Mouse (Mus musculus) embryonic facial prominence, embryonic 12.5 days (tissue): Measurements from ENCODE around the gene Taar3. TPM values are rescaled to one million over a fixed set of nuclear protein-coding genes. Genes with fewer than 3 reads are reported as not detected.

Source experiments
- ATAC-seq: fragments of 200-750 bp; cut with Nextera tagmentation; 2 replicates; pipeline ENCODE4 v1.8.0; 2017; ENCODE audit not compliant: insufficient number of reproducible peaks, insufficient read depth, low FRiP score, low TSS enrichment
- H3K27ac ChIP-seq: fragments of 300-500 bp; sonication (generic); 2 replicates; pipeline ENCODE4 v1.5.1; 2016; ENCODE audit warnings: mild to moderate bottlenecking
- H3K27me3 ChIP-seq: fragments of 300-500 bp; sonication (generic); 2 replicates; pipeline ENCODE4 v1.6.1; 2016; ENCODE audit warnings: mild to moderate bottlenecking, moderate library complexity
- H3K36me3 ChIP-seq: fragments of 300-500 bp; sonication (generic); 2 replicates; pipeline ENCODE4 v1.6.1; 2016; ENCODE audit warnings: mild to moderate bottlenecking
- H3K4me1 ChIP-seq: fragments of 300-500 bp; sonication (generic); 2 replicates; pipeline ENCODE4 v1.6.1; 2016
- H3K4me2 ChIP-seq: fragments of 300-500 bp; sonication (generic); replicated peaks from 2 replicates; pipeline ENCODE4 v1.6.1; 2016; ENCODE audit warnings: mild to moderate bottlenecking, moderate library complexity
- H3K4me3 ChIP-seq: fragments of 300-500 bp; sonication (generic); 2 replicates; pipeline ENCODE4 v1.5.1; 2016; ENCODE audit warnings: mild to moderate bottlenecking
- H3K9ac ChIP-seq: fragments of 300-500 bp; sonication (generic); 2 replicates; pipeline ENCODE4 v1.6.1; 2016; ENCODE audit warnings: mild to moderate bottlenecking, moderate library complexity
- H3K9me3 ChIP-seq: fragments of 300-500 bp; sonication (generic); 2 replicates; pipeline ENCODE4 v1.6.1; 2016; ENCODE audit warnings: mild to moderate bottlenecking, moderate library complexity
- WGBS: fragments of 180-500 bp; shearing (Covaris S2); methylation state at CpG from one replicate; pipeline ENCODE4 v1.1.7; 2016; 5-methylcytosine and 5-hydroxymethylcytosine counted together
- polyA plus RNA-seq: library from polyadenylated mRNA; unstranded; fragments of >200 nt; fragmentation: Nextera tagmentation; extraction: Ambion mirVana; gene quantifications from 2 replicates; pipeline ENCODE4 v1.2.1, GENCODE M21; 2016

The Taar3 gene
- polyA plus RNA-seq, 1 experiment from 2014 or later: not detected

GRCm38 (mm10) chr10:23960444-23960915 is 11.1 kb downstream of the Taar3 start, which contains the start of gene Taar4:
Gene Taar4, plus strand, starts transcription at chr10:23960494.
- H3K4me1 ChIP-seq: no peaks in the 10 kb centered on the region
- 95% methylated on average over 13 of the region's 13 CpGs for WGBS
- H3K9me3 ChIP-seq: no peaks in the 10 kb centered on the region
- no peaks in the 10 kb centered on the region for H3K36me3 ChIP-seq
- H3K9ac ChIP-seq: no peak within 1 kb of the TSS
- H3K27me3 ChIP-seq: no peaks in the 10 kb centered on the region
- H3K4me2 ChIP-seq: no peak within 1 kb of the TSS
- no peak within 1 kb of the TSS for H3K27ac ChIP-seq
- no peak for ATAC-seq
- H3K4me3 ChIP-seq: no peak within 1 kb of the TSS

- Histone ChIP-seq H3K9ac (no peak overlapping the region), H3K4me3 (no peak overlapping the region), H3K9me3 (no peaks in the 10 kb centered on the region), H3K27me3 (no peaks in the 10 kb centered on the region), H3K4me2 (no peak overlapping the region), H3K4me1 (no peaks in the 10 kb centered on the region), H3K27ac (no peak overlapping the region), H3K36me3 (no peaks in the 10 kb centered on the region)
- ATAC-seq: no peak
- WGBS: 67% methylated on average over 3 of the region's 3 CpGs
These were observed 14.1 kb downstream of the Taar3 start for GRCm38 (mm10) chr10:23963444-23963843.

GRCm38 (mm10) chr10:23964921-23965610 is 15.7 kb downstream of the Taar3 start:
- no peak overlapping the region for H3K4me2 ChIP-seq
- no peaks in the 10 kb centered on the region for H3K27me3 ChIP-seq
- H3K4me1 ChIP-seq: no peaks in the 10 kb centered on the region
- no peaks in the 10 kb centered on the region for H3K9me3 ChIP-seq
- ATAC-seq: no peak
- H3K36me3 ChIP-seq: no peaks in the 10 kb centered on the region
- WGBS: 92% methylated on average over 6 of the region's 6 CpGs
- H3K27ac ChIP-seq: no peak overlapping the region
- H3K9ac ChIP-seq: no peak overlapping the region
- no peak overlapping the region for H3K4me3 ChIP-seq

GRCm38 (mm10) chr10:23970656-23971165 is 21.4 kb downstream of the Taar3 start, which contains the start of gene Taar5:
Gene Taar5, plus strand, starts transcription at chr10:23970706.
- no peaks in the 10 kb centered on the region for H3K9me3 ChIP-seq
- no peak within 1 kb of the TSS for H3K9ac ChIP-seq
- H3K27ac ChIP-seq: no peak within 1 kb of the TSS
- ATAC-seq: no peak
- no peaks in the 10 kb centered on the region for H3K36me3 ChIP-seq
- 88% methylated on average over 11 of the region's 11 CpGs for WGBS
- no peak within 1 kb of the TSS for H3K4me3 ChIP-seq
- 0 out of 2 replicates have a peak, but pooled peaks cover 3% of the 10 kb centered on the region for H3K27me3 ChIP-seq
- H3K4me2 ChIP-seq: no peak within 1 kb of the TSS
- H3K4me1 ChIP-seq: no peaks in the 10 kb centered on the region

GRCm38 (mm10) chr10:23971256-23971655 is 21.9 kb downstream of the Taar3 start:
- Histone ChIP-seq H3K27me3 (0 out of 2 replicates have a peak, but pooled peaks cover 3% of the 10 kb centered on the region), H3K9me3 (no peaks in the 10 kb centered on the region), H3K27ac (no peak overlapping the region), H3K4me2 (no peak overlapping the region), H3K4me1 (no peaks in the 10 kb centered on the region), H3K36me3 (no peaks in the 10 kb centered on the region), H3K4me3 (no peak overlapping the region), H3K9ac (no peak overlapping the region)
- no peak for ATAC-seq
- WGBS: 89% methylated on average over 5 of the region's 5 CpGs

- Histone ChIP-seq H3K27me3 (0 out of 2 replicates have a peak, but pooled peaks cover 4% of the 10 kb centered on the region), H3K27ac (no peak overlapping the region), H3K4me1 (no peaks in the 10 kb centered on the region), H3K9me3 (no peaks in the 10 kb centered on the region), H3K4me2 (no peak overlapping the region), H3K36me3 (no peaks in the 10 kb centered on the region), H3K9ac (no peak overlapping the region), H3K4me3 (no peak overlapping the region)
- WGBS: 38% methylated on average over 4 of the region's 4 CpGs
- no peak for ATAC-seq
These were observed 28.6 kb downstream of the Taar3 start for GRCm38 (mm10) chr10:23977958-23978357.

- Histone ChIP-seq H3K9me3 (no peaks in the 10 kb centered on the region), H3K36me3 (no peaks in the 10 kb centered on the region), H3K27me3 (0 out of 2 replicates have a peak, but pooled peaks cover 4% of the 10 kb centered on the region), H3K4me1 (no peaks in the 10 kb centered on the region), H3K9ac (no peak overlapping the region), H3K27ac (no peak overlapping the region), H3K4me2 (no peak overlapping the region), H3K4me3 (no peak overlapping the region)
- no peak; the same call in 1 of the 2 replicates for ATAC-seq
- 43% methylated on average over 16 of the region's 16 CpGs for WGBS
These were observed 29.7 kb downstream of the Taar3 start for GRCm38 (mm10) chr10:23978901-23979705.

- Histone ChIP-seq H3K9ac (no peak within 1 kb of the TSS), H3K4me2 (no peak within 1 kb of the TSS), H3K4me3 (no peak within 1 kb of the TSS), H3K36me3 (no peaks in the 10 kb centered on the region), H3K27ac (no peak within 1 kb of the TSS), H3K27me3 (no peaks in the 10 kb centered on the region), H3K9me3 (no peaks in the 10 kb centered on the region), H3K4me1 (no peaks in the 10 kb centered on the region)
- WGBS: 72% methylated on average over 8 of the region's 8 CpGs
- no peak for ATAC-seq
These were observed 36.2 kb downstream of the Taar3 start, which contains the start of gene Taar6 for GRCm38 (mm10) chr10:23985546-23985945. Gene Taar6, minus strand, starts transcription at chr10:23985646.

- Histone ChIP-seq H3K9me3 (no peaks in the 10 kb centered on the region), H3K27me3 (no peaks in the 10 kb centered on the region), H3K9ac (no peak overlapping the region), H3K4me3 (no peak overlapping the region), H3K36me3 (no peaks in the 10 kb centered on the region), H3K4me2 (no peak overlapping the region), H3K4me1 (no peaks in the 10 kb centered on the region), H3K27ac (no peak overlapping the region)
- ATAC-seq: no peak
- WGBS: 75% methylated on average over 5 of the region's 5 CpGs
These were observed 37.1 kb downstream of the Taar3 start for GRCm38 (mm10) chr10:23986419-23986818.

GRCm38 (mm10) chr10:23993381-23993780 is 44.0 kb downstream of the Taar3 start, which contains the start of gene Taar7a:
Gene Taar7a, minus strand, starts transcription at chr10:23993481.
- no peak for ATAC-seq
- H3K36me3 ChIP-seq: no peaks in the 10 kb centered on the region
- no peak within 1 kb of the TSS for H3K27ac ChIP-seq
- WGBS: 90% methylated on average over 3 of the region's 3 CpGs
- no peak within 1 kb of the TSS for H3K4me2 ChIP-seq
- no peaks in the 10 kb centered on the region for H3K9me3 ChIP-seq
- H3K4me1 ChIP-seq: no peaks in the 10 kb centered on the region
- no peak within 1 kb of the TSS for H3K9ac ChIP-seq
- H3K4me3 ChIP-seq: no peak within 1 kb of the TSS
- no peaks in the 10 kb centered on the region for H3K27me3 ChIP-seq

- Histone ChIP-seq H3K27ac (no peak within 1 kb of the TSS), H3K4me1 (no peaks in the 10 kb centered on the region), H3K4me3 (no peak within 1 kb of the TSS), H3K9ac (no peak within 1 kb of the TSS), H3K9me3 (no peaks in the 10 kb centered on the region), H3K27me3 (no peaks in the 10 kb centered on the region), H3K36me3 (no peaks in the 10 kb centered on the region), H3K4me2 (no peak within 1 kb of the TSS)
- ATAC-seq: no peak
- WGBS: 76% methylated on average over 1 of the region's 1 CpGs
These were observed 50.3 kb downstream of the Taar3 start, which contains the start of gene Taar7b for GRCm38 (mm10) chr10:23999639-24000038. Gene Taar7b, plus strand, starts transcription at chr10:23999939.
